Mouse (Mus musculus): ENCODE data around the gene Zbtb45.

Gene Zbtb45

GRCm38 (mm10) chr7:13010005-13010908 is at the start of gene Zbtb45:
TSS of gene Zbtb45 (minus strand) at chr7:13010034.
- DNase-seq (ENCODE audit: low spot score): no peak

GRCm38 (mm10) chr7:13059536-13059935 is 49.7 kb upstream of the Zbtb45 start:
- DNase-seq (ENCODE audit: low spot score): no peak

GRCm38 (mm10) chr7:13056913-13057700 is 47.3 kb upstream of the Zbtb45 start:
- DNase-seq (ENCODE audit: low spot score): no peak

- peak; percentile 95 for DNase-seq (ENCODE audit: low spot score)
These were observed 44.6 kb upstream of the Zbtb45 start, which contains the start of gene Mzf1 for GRCm38 (mm10) chr7:13054287-13055010. TSS of gene Mzf1 (minus strand) at chr7:13054764.

- no peak for DNase-seq (ENCODE audit: low spot score)
These were observed 44.1 kb upstream of the Zbtb45 start for GRCm38 (mm10) chr7:13053961-13054286.

- DNase-seq (ENCODE audit: low spot score): no peak
These were observed 43.7 kb upstream of the Zbtb45 start for GRCm38 (mm10) chr7:13053501-13053900.

GRCm38 (mm10) chr7:13053001-13053400 is 43.2 kb upstream of the Zbtb45 start:
- no peak for DNase-seq (ENCODE audit: low spot score)

GRCm38 (mm10) chr7:13046084-13046483 is 36.2 kb upstream of the Zbtb45 start:
- peak; percentile 69 for DNase-seq (ENCODE audit: low spot score)

- DNase-seq (ENCODE audit: low spot score): no peak
These were observed 34.4 kb upstream of the Zbtb45 start for GRCm38 (mm10) chr7:13044254-13044625.

- DNase-seq (ENCODE audit: low spot score): peak; percentile 26
These were observed 33.8 kb upstream of the Zbtb45 start for GRCm38 (mm10) chr7:13043445-13044253.

- no peak for DNase-seq (ENCODE audit: low spot score)
These were observed 33.2 kb upstream of the Zbtb45 start for GRCm38 (mm10) chr7:13043120-13043444.

GRCm38 (mm10) chr7:13042511-13042910 is 32.7 kb upstream of the Zbtb45 start:
- no peak for DNase-seq (ENCODE audit: low spot score)

- DNase-seq (ENCODE audit: low spot score): no peak
These were observed 31.4 kb upstream of the Zbtb45 start for GRCm38 (mm10) chr7:13041256-13041655.

GRCm38 (mm10) chr7:13039181-13039580 is 29.3 kb upstream of the Zbtb45 start:
- DNase-seq (ENCODE audit: low spot score): no peak

GRCm38 (mm10) chr7:13038621-13039169 is 28.9 kb upstream of the Zbtb45 start:
- DNase-seq (ENCODE audit: low spot score): no peak

- DNase-seq (ENCODE audit: low spot score): peak; percentile 99
These were observed 28.2 kb upstream of the Zbtb45 start, which contains the start of gene Ube2m for GRCm38 (mm10) chr7:13037901-13038555. TSS of gene Ube2m (minus strand) at chr7:13038275.

GRCm38 (mm10) chr7:13037366-13037765 is 27.5 kb upstream of the Zbtb45 start:
- no peak for DNase-seq (ENCODE audit: low spot score)

GRCm38 (mm10) chr7:13036806-13037205 is 27.0 kb upstream of the Zbtb45 start:
- no peak for DNase-seq (ENCODE audit: low spot score)

GRCm38 (mm10) chr7:13035211-13035855 is 25.5 kb upstream of the Zbtb45 start:
- DNase-seq (ENCODE audit: low spot score): no peak

Measured in urinary bladder, postnatal 14 days (tissue).